Mouse (Mus musculus) midbrain, postnatal 0 days (tissue): ENCODE measurements around the gene Arid4a. TPM values are rescaled to one million over a fixed set of nuclear protein-coding genes. Genes with fewer than 3 reads are reported as not detected.

Experiments used
- ATAC-seq: fragments of 200-750 bp; cut with Nextera tagmentation; 2 replicates; pipeline ENCODE4 v1.8.0; 2017; ENCODE audit warnings: moderate number of reproducible peaks, mild to moderate bottlenecking, moderate TSS enrichment, moderate library complexity; ENCODE audit not compliant: low FRiP score
- DNase-seq: peaks from one replicate; pipeline ENCODE4 v3.0.0-alpha.2; 2015; ENCODE audit warnings: low spot score
- H3K27ac ChIP-seq: fragments of 300-500 bp; sonication (generic); 2 replicates; pipeline ENCODE4 v1.5.1; 2014; ENCODE audit warnings: low read depth, mild to moderate bottlenecking, low read length, mixed read lengths
- H3K27me3 ChIP-seq: fragments of 300-500 bp; sonication (generic); 2 replicates; pipeline ENCODE4 v1.6.1; 2014; ENCODE audit warnings: low read length, control low read depth, mixed read lengths; ENCODE audit not compliant: insufficient read depth
- H3K36me3 ChIP-seq: fragments of 300-500 bp; sonication (generic); 2 replicates; pipeline ENCODE4 v1.6.1; 2014; ENCODE audit warnings: low read length, control low read depth, mixed read lengths; ENCODE audit not compliant: insufficient read depth
- H3K4me1 ChIP-seq: fragments of 300-500 bp; sonication (generic); 2 replicates; pipeline ENCODE4 v1.6.1; 2014; ENCODE audit warnings: mild to moderate bottlenecking, control low read depth, antibody characterized with exemption, low read length, mixed read lengths; ENCODE audit not compliant: insufficient read depth
- H3K4me2 ChIP-seq: fragments of 300-500 bp; sonication (generic); 2 replicates; pipeline ENCODE4 v1.6.1; 2014; ENCODE audit warnings: low read depth, mild to moderate bottlenecking, low read length, mixed read lengths; ENCODE audit not compliant: poor library complexity, severe bottlenecking
- H3K4me3 ChIP-seq: fragments of 300-500 bp; sonication (generic); 2 replicates; pipeline ENCODE4 v1.5.1; 2014; ENCODE audit warnings: low read depth, mild to moderate bottlenecking, low read length, moderate library complexity
- H3K9ac ChIP-seq: fragments of 300-500 bp; sonication (generic); replicated peaks from 2 replicates; pipeline ENCODE4 v1.6.1; 2014; ENCODE audit warnings: mild to moderate bottlenecking, low read length, moderate library complexity, mixed read lengths; ENCODE audit not compliant: poor library complexity, severe bottlenecking
- H3K9me3 ChIP-seq: fragments of 300-500 bp; sonication (generic); 2 replicates; pipeline ENCODE4 v1.6.1; 2016; ENCODE audit warnings: low read length, control low read depth
- CTCF ChIP-seq: IDR thresholded peaks from 2 replicates; pipeline ENCODE4 v1.5.1; 2016; ENCODE audit warnings: antibody characterized with exemption, mild to moderate bottlenecking
- WGBS: fragments of 180-500 bp; shearing (Covaris S2); extraction: QIAGEN DNeasy Blood & Tissue Kit; methylation state at CpG from one replicate; pipeline ENCODE4 v1.1.7; 2014; 5-methylcytosine and 5-hydroxymethylcytosine counted together
- polyA plus RNA-seq: library from polyadenylated mRNA; unstranded; fragments of >200 nt; fragmentation: Nextera tagmentation; extraction: Ambion mirVana; gene quantifications from 2 replicates; pipeline ENCODE4 v1.2.1, GENCODE M21; 2015
- total RNA-seq: library from RNA; depleted of rRNA; stranded (reverse); fragments of >200 nt; gene quantifications from 2 replicates; pipeline ENCODE4 v1.2.3, GENCODE M21; 2014

Gene Arid4a
- total and polyA plus RNA-seq, 2 experiments from 2014 or later: 11.0 to 43.4 TPM

GRCm38 (mm10) chr12:71030722-71031121 is 14.9 kb downstream of the Arid4a start:
- no peaks in the 10 kb centered on the region for H3K4me1 ChIP-seq
- H3K4me2 ChIP-seq: no peak overlapping the region
- H3K27ac ChIP-seq: no peak overlapping the region
- H3K4me3 ChIP-seq: no peak overlapping the region
- no peak for ATAC-seq
- no peaks in the 10 kb centered on the region for H3K27me3 ChIP-seq
- no peak for TF ChIP-seq CTCF
- peaks cover 21% of the 10 kb centered on the region for H3K36me3 ChIP-seq
- no peaks in the 10 kb centered on the region for H3K9me3 ChIP-seq
- no peak for DNase-seq
- no peak overlapping the region for H3K9ac ChIP-seq
- WGBS: 92% methylated on average over 5 of the region's 5 CpGs

DNA sequence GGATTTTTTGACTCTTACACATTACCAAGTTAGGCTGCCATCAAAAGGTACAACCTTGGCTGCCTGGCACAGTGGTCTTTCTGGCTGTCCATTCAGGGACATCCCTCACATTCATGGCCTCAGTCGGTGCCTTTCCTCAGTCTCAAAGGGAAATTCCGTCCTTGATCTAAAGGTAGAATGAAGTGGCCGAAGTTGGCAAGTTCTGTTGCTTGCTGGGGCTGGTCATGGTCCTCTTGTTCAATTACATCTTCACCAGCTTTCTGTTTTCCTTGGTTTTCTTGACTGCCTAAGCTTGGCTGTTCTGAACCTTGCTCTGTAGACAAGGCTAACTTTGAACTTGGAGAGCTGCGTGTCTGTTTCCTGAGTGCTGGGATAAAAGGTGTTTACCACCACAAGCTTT is 20.0 kb downstream of the Arid4a start:
- WGBS: 82% methylated on average over 4 of the region's 4 CpGs
- H3K36me3 ChIP-seq: peaks cover 23% of the 10 kb centered on the region; the same call in 1 of the 2 replicates
- no peak overlapping the region for H3K27ac ChIP-seq
- DNase-seq (no peak), ATAC-seq (no peak)
- no peak overlapping the region for H3K4me3 ChIP-seq
- H3K9ac ChIP-seq: no peak overlapping the region
- no peak for TF ChIP-seq CTCF
- H3K4me2 ChIP-seq: no peak overlapping the region
- no peaks in the 10 kb centered on the region for H3K4me1 ChIP-seq
- H3K27me3 ChIP-seq: no peaks in the 10 kb centered on the region
- no peaks in the 10 kb centered on the region for H3K9me3 ChIP-seq

DNA sequence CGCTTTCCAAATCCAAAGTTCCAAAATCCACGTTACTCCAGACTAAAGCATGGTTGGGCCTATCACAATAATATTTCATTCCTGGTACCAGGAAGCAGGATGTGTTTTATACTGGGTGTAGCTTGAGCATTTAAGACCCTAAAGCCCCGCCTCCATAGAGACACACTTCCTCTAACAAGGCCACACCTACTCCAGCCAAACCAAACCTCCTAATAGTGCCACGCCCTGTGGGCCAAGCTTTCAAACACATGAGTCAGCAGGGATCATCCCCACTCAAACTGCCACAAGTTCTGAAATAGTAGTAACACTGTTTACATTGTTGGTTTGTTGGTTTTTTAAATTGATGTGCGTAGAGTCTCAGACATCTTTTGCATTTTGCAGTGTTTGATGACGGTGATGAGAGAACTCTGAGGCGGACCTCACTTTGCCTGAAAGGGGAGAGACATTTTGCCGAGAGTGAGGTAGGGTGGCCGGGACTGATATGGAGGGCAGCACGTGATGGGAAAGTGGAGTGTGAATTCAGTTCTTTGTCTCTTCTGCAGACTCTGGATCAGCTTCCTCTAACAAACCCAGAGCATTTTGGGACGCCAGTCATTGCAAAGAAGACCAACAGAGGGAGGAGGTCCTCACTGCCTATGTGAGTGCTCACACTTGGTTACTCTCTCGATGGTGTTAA is 21.1 kb downstream of the Arid4a start:
- H3K4me1 ChIP-seq: no peaks in the 10 kb centered on the region
- no peaks in the 10 kb centered on the region for H3K27me3 ChIP-seq
- H3K4me2 ChIP-seq: no peak overlapping the region
- H3K36me3 ChIP-seq: peaks cover 22% of the 10 kb centered on the region; the same call in 1 of the 2 replicates
- H3K9me3 ChIP-seq: no peaks in the 10 kb centered on the region
- no peak overlapping the region for H3K9ac ChIP-seq
- WGBS: 93% methylated on average over 12 of the region's 12 CpGs
- DNase-seq: no peak
- no peak overlapping the region for H3K4me3 ChIP-seq
- H3K27ac ChIP-seq: no peak overlapping the region
- TF ChIP-seq CTCF: no peak
- no peak for ATAC-seq

DNA sequence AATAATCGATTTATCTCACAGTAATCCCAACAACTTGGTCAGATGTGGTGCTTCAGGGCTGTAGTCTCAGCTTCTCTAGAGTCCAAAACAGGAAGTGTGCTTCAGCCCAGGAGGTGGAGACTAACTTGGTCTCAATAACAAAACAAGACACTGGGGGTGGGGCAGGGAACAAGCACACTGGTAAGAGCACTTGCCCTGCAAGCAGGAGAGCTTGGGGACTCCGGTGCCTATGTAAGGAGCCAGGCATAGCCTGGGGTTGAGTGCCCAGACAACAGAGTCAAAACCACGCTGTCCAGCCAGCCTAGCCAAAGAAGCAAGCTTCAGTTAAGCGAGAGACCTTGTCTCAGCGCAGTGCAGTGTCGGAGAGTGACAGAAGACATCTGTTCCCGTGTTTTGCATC is 24.7 kb downstream of the Arid4a start:
- no peak overlapping the region for H3K27ac ChIP-seq
- no peak overlapping the region for H3K4me3 ChIP-seq
- H3K9ac ChIP-seq: no peak overlapping the region
- DNase-seq (no peak), ATAC-seq (no peak)
- H3K4me2 ChIP-seq: no peak overlapping the region
- H3K4me1 ChIP-seq: no peaks in the 10 kb centered on the region
- WGBS: 91% methylated on average over 7 of the region's 7 CpGs
- no peaks in the 10 kb centered on the region for H3K27me3 ChIP-seq
- no peaks in the 10 kb centered on the region for H3K9me3 ChIP-seq
- peaks cover 22% of the 10 kb centered on the region; the same call in 1 of the 2 replicates for H3K36me3 ChIP-seq
- TF ChIP-seq CTCF: no peak

DNA sequence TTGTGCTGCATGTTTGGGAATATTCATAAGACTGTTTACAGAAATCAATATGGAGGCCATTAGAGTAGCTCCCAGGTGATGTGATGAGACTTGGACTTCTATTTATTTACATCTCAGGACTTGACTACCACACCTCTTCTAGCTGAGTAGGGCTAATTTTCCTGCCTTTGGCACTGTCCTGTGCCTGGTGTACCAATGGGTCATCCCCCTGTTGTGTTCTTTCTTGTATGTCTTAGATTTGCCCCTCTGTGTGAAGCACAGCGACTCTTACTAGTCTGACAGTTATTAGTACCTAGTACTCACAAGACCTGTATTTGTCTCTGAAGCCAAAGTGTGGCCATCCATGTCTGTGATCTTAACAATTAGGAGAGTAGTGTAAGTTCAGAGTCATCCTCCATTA is 26.7 kb downstream of the Arid4a start:
- Histone ChIP-seq H3K9ac (no peak overlapping the region), H3K36me3 (peaks cover 15% of the 10 kb centered on the region; the same call in 1 of the 2 replicates), H3K27me3 (no peaks in the 10 kb centered on the region), H3K4me2 (no peak overlapping the region), H3K9me3 (no peaks in the 10 kb centered on the region), H3K27ac (no peak overlapping the region), H3K4me1 (no peaks in the 10 kb centered on the region), H3K4me3 (no peak overlapping the region)
- ATAC-seq (no peak), DNase-seq (no peak)
- WGBS: 92% methylated on average over 1 of the region's 1 CpGs
- TF ChIP-seq CTCF: no peak

DNA sequence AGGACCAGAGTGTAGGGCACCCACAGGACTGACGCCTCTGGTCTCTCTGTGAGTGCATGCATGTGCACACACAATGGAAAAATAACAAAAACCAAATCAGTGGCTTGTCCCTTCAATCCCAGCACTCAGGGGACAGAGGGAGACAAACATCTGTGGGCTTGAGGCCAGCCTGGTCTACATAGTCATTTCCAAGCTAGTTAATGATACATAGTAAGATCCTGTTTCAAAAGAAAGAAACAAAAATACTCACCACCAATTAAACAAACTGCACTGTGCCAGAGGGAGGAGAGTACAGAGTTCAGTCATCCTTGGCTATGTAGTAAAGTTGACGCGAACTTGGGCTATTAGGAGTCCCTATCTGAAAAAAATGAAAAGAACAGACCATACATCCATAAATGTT is 27.8 kb downstream of the Arid4a start:
- TF ChIP-seq CTCF: no peak
- H3K4me1 ChIP-seq: no peaks in the 10 kb centered on the region
- no peak overlapping the region for H3K4me3 ChIP-seq
- no peak overlapping the region for H3K27ac ChIP-seq
- ATAC-seq (no peak), DNase-seq (no peak)
- no peak overlapping the region for H3K4me2 ChIP-seq
- WGBS: 94% methylated on average over 3 of the region's 3 CpGs
- no peaks in the 10 kb centered on the region for H3K27me3 ChIP-seq
- H3K9ac ChIP-seq: no peak overlapping the region
- H3K9me3 ChIP-seq: no peaks in the 10 kb centered on the region
- H3K36me3 ChIP-seq: peaks cover 11% of the 10 kb centered on the region; the same call in 1 of the 2 replicates
